Mouse (Mus musculus): Measurements from ENCODE around the gene Rhox9.
"Not testable (repeated sequence)": the region's sequence is repeated elsewhere in the genome, so short reads cannot be mapped to it uniquely, and the experiment has no call there.

Gene Rhox9

DNA sequence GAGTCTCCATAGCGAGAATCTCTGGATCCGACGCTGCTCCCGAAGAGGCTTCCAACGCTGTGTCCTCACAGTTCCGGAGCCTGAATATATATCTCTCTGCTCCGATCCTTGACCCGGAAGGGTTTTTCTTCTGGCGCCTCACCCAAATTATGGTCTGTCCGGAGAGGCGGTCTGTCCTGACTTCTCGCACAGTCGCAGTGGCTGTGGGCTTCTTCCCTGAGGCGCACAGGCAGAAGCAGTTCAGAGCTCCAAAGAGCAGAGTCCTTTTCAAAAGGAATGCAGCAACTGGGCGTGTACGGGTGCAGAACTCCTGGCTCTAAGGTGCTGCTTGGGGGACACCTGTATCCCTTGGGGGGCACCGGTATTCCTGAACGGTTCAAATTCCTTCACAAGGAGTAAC, at the start of gene Rhox9:
Rhox9 (minus strand) TSS at position 101 of the 400 bp plus-strand sequence.
- DNase-seq (ENCODE audit: low read depth, low spot score), result not testable (repeated sequence)

DNA sequence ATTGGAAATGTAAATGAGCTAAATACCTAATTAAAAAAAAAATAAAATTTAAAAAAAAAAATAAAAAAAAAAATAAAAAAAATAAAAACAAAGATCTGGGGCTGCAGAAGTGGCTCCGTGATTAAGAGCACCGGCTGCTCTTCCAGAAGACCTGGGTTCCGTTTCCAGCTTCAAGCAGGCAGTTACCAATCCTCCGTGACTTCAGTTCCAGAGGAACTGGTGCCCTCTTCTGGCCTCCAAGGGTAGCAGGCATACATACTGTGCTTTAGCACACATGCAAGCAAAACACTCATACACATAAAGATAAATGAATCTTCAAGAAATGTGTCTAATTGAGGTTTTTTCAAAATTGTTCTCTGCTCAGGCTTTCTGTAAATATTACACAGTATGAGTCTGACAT, 14.7 kb upstream of the Rhox9 start:
- DNase-seq (ENCODE audit: low read depth, low spot score), result no peak

- peak; percentile 6 for DNase-seq (ENCODE audit: low read depth, low spot score)
These were observed 7.0 kb upstream of the Rhox9 start for GRCm38 (mm10) chrX:37908581-37908980.

DNA sequence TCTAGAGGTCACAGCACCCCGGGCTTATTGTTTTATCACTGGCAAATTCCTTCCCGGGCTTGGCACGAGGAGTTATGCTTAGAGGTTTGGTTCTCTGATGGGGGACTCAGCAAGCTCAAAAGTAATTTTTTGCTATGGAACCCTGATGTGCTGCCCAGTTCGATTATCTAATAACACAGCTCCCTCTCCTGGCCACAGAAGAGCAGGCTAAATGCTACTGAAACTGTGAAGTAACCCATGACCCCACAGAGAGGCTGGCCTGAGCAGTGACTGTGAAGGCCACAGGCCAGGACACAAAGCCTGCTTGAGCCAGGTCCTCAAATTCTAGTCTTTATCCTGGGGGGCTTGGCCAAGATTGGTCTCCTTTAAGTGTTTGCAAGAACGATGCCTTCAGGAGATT, 2.2 kb upstream of the Rhox9 start:
- no peak for DNase-seq (ENCODE audit: low read depth, low spot score)

DNA sequence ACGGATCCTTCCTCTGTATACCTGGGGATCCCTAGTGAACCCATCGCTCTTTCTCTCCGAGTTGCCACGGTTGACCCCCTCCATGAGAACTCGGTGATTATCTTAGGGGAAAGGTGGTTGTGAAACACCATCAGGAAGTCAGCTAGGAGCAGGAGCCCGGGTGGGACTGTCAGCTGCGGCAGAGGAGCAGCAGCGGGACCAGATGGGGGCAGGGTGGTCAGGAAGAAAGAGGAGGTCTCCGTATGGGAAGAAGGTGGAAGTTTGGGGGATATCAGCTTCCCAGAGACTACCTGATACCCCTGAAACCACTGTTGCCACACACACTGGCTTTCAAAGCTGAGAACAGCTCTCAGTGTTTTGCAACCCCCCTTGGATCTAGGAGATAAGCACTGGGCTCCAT, 4.4 kb downstream of the Rhox9 start, which contains the start of gene Rhox7b:
Rhox7b (minus strand) TSS at position 101 of the 400 bp plus-strand sequence.
- not testable (repeated sequence) for DNase-seq (ENCODE audit: low read depth, low spot score)

DNA sequence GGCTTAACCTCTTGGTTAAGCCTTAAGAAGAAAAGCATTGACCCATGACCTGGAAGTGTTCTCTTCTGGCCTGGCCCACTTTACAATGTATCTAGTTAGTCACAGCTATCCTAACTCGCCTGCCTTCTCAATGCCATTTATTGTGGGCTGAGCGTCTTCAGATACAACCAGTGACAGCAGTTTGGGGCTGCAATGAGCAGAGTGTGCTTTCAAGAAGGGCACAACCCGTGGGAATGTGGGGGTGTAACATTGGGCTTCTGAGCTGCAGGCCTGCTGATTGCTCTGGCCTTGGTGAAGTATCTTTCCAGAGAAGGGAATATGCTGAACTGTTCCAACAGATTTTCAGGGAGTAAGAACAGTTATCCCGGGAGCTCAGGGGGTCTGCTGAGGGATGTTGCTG, 22.7 kb downstream of the Rhox9 start, which contains the start of gene Rhox8:
Rhox8 (minus strand) TSS at position 101 of the 400 bp plus-strand sequence.
- DNase-seq (ENCODE audit: low read depth, low spot score), result no peak

DNA sequence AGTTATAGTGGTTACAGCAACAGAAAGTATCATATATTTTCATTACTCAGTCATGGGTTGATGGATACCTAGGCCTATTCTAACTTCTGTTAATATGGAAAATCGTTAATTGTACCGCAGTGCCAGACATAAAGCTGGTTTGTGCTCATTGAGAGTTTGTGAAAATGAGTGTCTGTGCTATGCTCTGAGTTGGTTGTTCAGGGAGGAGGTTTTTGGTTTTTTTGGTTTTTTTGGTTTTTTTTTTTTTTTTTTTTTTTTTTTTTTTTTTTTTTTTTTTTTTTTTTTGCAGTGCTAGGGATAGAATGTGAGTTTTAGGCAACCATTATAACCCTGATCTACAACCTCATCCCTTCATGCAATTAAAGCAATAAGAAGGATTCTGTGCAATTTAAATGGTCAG, 29.9 kb downstream of the Rhox9 start:
- no peak for DNase-seq (ENCODE audit: low read depth, low spot score)
